Mouse (Mus musculus) B cell, adult 62 days (primary cell): ENCODE measurements around the gene Traf6. TPM values are rescaled to one million over a fixed set of nuclear protein-coding genes. Genes with fewer than 3 reads are reported as not detected.

Source experiments
- total RNA-seq: library from RNA; stranded (reverse); gene quantifications from 4 replicates; pipeline ENCODE4 v1.2.4, GENCODE M21; 2023

The Traf6 gene
- total RNA-seq: 50.8 to 57.3 TPM (median 54.2 TPM) in 4 replicates

DNA sequence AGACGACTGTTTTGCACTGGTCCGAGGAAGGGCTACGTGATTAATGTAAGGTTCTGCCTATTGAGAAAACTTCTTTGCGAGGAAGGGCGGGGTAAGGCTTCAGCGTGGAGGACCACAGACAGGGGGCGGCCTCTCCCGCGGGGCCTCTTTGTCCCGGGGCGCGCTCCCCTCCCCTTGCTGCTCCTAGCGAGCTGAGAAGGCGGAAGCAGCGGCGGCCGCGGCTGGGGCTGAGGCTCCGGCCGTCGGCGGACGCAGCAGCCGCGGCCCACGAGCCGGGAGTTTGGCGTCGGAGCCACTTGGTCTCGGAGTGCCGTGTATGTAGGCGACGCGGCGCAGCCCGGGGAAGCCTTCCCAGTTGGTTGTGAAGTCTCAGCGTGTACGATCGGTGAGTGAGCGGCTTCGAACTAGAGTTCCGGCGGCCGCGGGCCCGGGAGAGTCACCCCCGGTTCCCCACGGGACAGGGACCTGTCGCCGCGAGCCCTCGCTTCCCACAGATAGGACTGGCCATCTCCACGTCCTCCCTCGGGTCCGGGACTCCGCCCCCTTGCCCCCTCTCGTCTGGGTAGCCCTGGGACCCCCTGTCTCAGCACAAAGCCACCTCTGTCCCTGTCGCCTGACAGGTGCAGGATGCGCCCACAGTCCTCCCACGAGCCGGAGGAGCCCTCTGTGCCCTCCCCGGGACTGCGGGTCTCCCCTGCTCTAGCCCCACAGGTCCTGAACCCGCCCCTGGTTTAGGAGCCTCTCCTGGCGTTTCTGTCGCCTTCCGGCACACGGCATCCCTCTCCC, at the start of gene Traf6:
TSS of gene Traf6 (plus strand) at position 194 of the 786 bp plus-strand sequence.

GRCm38 (mm10) chr2:101649114-101649671, 29.0 kb upstream of the Traf6 start, which contains the start of the genes Rag1 and B230118H07Rik:
Gene Rag1 (minus strand): TSS chr2:101649501.
Gene B230118H07Rik (minus strand): TSS chr2:101649532.

Other genes starting within 250 kb of the Traf6 start
- gene Rag2, start 53.7 kb upstream of the Traf6 start, total RNA-seq: not detected in 4 replicates
- 0.15 to 0.72 TPM (median 0.35 TPM) in 4 replicates for gene Rag1, start 28.9 kb upstream of the Traf6 start, total RNA-seq
- gene B230118H07Rik, start 28.9 kb upstream of the Traf6 start, total RNA-seq: 0.38 to 1.7 TPM (median 1.4 TPM) in 3 of 4 replicates, not detected in the other
- 0.29 to 0.97 TPM (median 0.61 TPM) in 3 of 4 replicates, not detected in the other for gene Prr5l, start 204.6 kb downstream of the Traf6 start, total RNA-seq
- gene Commd9, start 207.8 kb downstream of the Traf6 start, total RNA-seq: 20.6 to 24.9 TPM (median 21.9 TPM) in 4 replicates